Mouse (Mus musculus) duodenum, adult 2 months (tissue): ENCODE results near the gene Tas2r119. TPM values are rescaled to one million over a fixed set of nuclear protein-coding genes. Genes with fewer than 3 reads are reported as not detected.

Experiments used
- polyA plus RNA-seq: library from polyadenylated mRNA; depleted of rRNA; stranded (reverse); fragments of >200 nt; gene quantifications from 2 replicates; pipeline ENCODE4 v1.2.3, GENCODE M21; 2012; ENCODE audit warnings: low replicate concordance; rRNA removed

The Tas2r119 gene
- polyA plus RNA-seq, result not detected in 2 replicates

DNA sequence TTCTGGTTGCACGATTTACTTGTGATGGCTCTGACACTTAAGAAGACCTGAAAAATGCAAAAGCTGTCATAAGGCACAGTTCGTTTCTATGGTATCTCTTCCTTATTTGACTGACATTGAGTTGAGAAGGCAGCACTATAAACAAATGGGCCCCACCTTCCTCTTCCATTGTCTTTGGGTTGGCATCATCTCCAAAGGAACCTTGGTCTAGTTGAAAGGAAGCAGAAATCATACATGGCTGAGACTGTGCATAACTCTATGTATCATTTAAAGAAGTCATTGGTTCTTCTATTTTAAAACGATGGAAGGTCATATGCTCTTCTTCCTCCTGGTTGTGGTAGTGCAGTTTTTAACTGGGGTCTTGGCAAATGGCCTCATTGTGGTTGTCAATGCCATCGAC, at the start of gene Tas2r119:
Gene Tas2r119, plus strand, starts transcription at position 301 of the 400 bp plus-strand sequence.

Other genes starting within 250 kb of the Tas2r119 start
- 6.5 and 8.9 TPM in 2 replicates for gene Sema5a, start 67.5 kb downstream of the Tas2r119 start, polyA plus RNA-seq